Comparison of ENCODE assay signal across 22 mouse cellular contexts in genomic region chr3:56484096-56484495, GRCm38 (mm10).
DNase-seq lines count a peak whose midpoint lies in the region.
"Had no signal": no experiment of that assay in that cellular context is flagged by ENCODE, and none has a peak within 500 bp of the region (broad histone marks: within the 10 kb centered on the region; RNA-seq: fewer than 3 reads in every experiment).

No protein-coding gene starts in this region.

- no peak overlapping the region for H3K4me3 ChIP-seq in heart, embryonic 10.5 days
- no peak overlapping the region for H3K4me3 ChIP-seq in forebrain, embryonic 10.5 days
- H3K4me3 ChIP-seq: hindbrain, embryonic 13.5 days; kidney, embryonic 15.5 days; limb, embryonic 13.5 days; liver, embryonic 12.5 days; midbrain, embryonic 10.5 days had no signal

- peak; percentile 91 for DNase-seq in heart, adult 11 months
- no peak for DNase-seq in heart, embryonic 10.5 days (ENCODE audit: low spot score)
- peak; percentile 4 for DNase-seq in cerebellum, adult 8-10 months
- DNase-seq in cerebellum, postnatal 10 days, result peak; percentile 36 to 58
- peak; percentile 3 to 24 for DNase-seq in heart, postnatal 14 days
- DNase-seq in gastrocnemius, postnatal 14 days, result no peak
- no peak for DNase-seq in forebrain, embryonic 10.5 days (ENCODE audit: extremely low spot score, low spot score)
- DNase-seq: adrenal gland, adult 8-10 months; gastrocnemius, postnatal 36 days; kidney, adult 11 months; kidney, postnatal 36 days; lung, adult 18-20 months; lung, postnatal 10 days; right cerebral cortex, adult 18-20 months; right cerebral cortex, postnatal 4 days; thymus, adult 18-20 months; thymus, postnatal 36 days had no signal

- H3K9me3 ChIP-seq in heart, embryonic 10.5 days, result no peaks in the 10 kb centered on the region
- no peaks in the 10 kb centered on the region for H3K9me3 ChIP-seq in forebrain, embryonic 10.5 days
- H3K9me3 ChIP-seq: hindbrain, embryonic 13.5 days; kidney, embryonic 15.5 days; limb, embryonic 13.5 days; liver, embryonic 12.5 days; midbrain, embryonic 10.5 days had no signal

- 94% methylated on average over 8 of the region's 8 CpGs for WGBS in heart, embryonic 10.5 days
- 93% methylated on average over 8 of the region's 8 CpGs for WGBS in forebrain, embryonic 10.5 days

- H3K4me1 ChIP-seq in heart, embryonic 10.5 days, result peaks cover 6% of the 10 kb centered on the region; the same call in 1 of the 2 replicates
- peaks cover 13% of the 10 kb centered on the region for H3K4me1 ChIP-seq in forebrain, embryonic 10.5 days
- H3K4me1 ChIP-seq: kidney, embryonic 15.5 days; liver, embryonic 12.5 days had no signal

- no peak overlapping the region for H3K27ac ChIP-seq in heart, embryonic 10.5 days
- no peak overlapping the region for H3K27ac ChIP-seq in forebrain, embryonic 10.5 days
- H3K27ac ChIP-seq: hindbrain, embryonic 13.5 days; kidney, embryonic 15.5 days; limb, embryonic 13.5 days; liver, embryonic 12.5 days had no signal

- no peaks in the 10 kb centered on the region for H3K36me3 ChIP-seq in heart, embryonic 10.5 days
- no peaks in the 10 kb centered on the region for H3K36me3 ChIP-seq in forebrain, embryonic 10.5 days (replicated peaks)
- H3K36me3 ChIP-seq: hindbrain, embryonic 13.5 days; kidney, embryonic 15.5 days; limb, embryonic 13.5 days; liver, embryonic 12.5 days; midbrain, embryonic 10.5 days had no signal

- no peaks in the 10 kb centered on the region for H3K27me3 ChIP-seq in heart, embryonic 10.5 days (ENCODE audit: insufficient read depth, poor library complexity, severe bottlenecking)
- H3K27me3 ChIP-seq in forebrain, embryonic 10.5 days (ENCODE audit: poor library complexity, severe bottlenecking), result no peaks in the 10 kb centered on the region
- H3K27me3 ChIP-seq: hindbrain, embryonic 13.5 days; kidney, embryonic 15.5 days; limb, embryonic 13.5 days; liver, embryonic 12.5 days had no signal

- intact Hi-C loops in heart, postnatal 14 days (cut with DNase I), result no loop called here
- intact Hi-C loops in gastrocnemius, postnatal 14 days (cut with DNase I; ENCODE audit: low total_unique reads), result no loop called here

Comparison
In these comparisons a context has a peak if more than half of its experiments do, and no peak if none do; other contexts are left out.
1. DNase-seq: peak in heart, adult 11 months (single experiment), cerebellum, adult 8-10 months (single experiment), cerebellum, postnatal 10 days (2 of 2) and heart, postnatal 14 days (2 of 2); none in heart, embryonic 10.5 days (single experiment), gastrocnemius, postnatal 14 days (single experiment) and forebrain, embryonic 10.5 days (single experiment).